Mouse (Mus musculus) ES-Bruce4 (cell line): ENCODE measurements around the gene Fli1.

ENCODE experiments used
- CTCF ChIP-seq: IDR thresholded peaks from one replicate; pipeline ENCODE4 v1.8.1; 2011; ENCODE audit warnings: low read depth, low read length
- POLR2A ChIP-seq: IDR thresholded peaks from one replicate; pipeline ENCODE4 v1.8.1; 2011; ENCODE audit warnings: low read length; ENCODE audit not compliant: insufficient read depth

- TF ChIP-seq CTCF, result no peak
- TF ChIP-seq POLR2A, result no peak
Observed at GRCm38 (mm10) chr9:32583905-32584304, 41.2 kb upstream of the Fli1 start.
